Mouse (Mus musculus) spleen, postnatal 4 days (tissue): ENCODE results near the gene Sorl1.

Experiments used
- DNase-seq, 2 experiments: peaks; one replicate each; pipeline ENCODE4 v3.0.0; 2022; ENCODE audit warnings: low spot score in 2 of 2

Sorl1 gene

GRCm38 (mm10) chr9:42054339-42055272 is 69.5 kb downstream of the Sorl1 start:
- DNase-seq, result no peak

DNA sequence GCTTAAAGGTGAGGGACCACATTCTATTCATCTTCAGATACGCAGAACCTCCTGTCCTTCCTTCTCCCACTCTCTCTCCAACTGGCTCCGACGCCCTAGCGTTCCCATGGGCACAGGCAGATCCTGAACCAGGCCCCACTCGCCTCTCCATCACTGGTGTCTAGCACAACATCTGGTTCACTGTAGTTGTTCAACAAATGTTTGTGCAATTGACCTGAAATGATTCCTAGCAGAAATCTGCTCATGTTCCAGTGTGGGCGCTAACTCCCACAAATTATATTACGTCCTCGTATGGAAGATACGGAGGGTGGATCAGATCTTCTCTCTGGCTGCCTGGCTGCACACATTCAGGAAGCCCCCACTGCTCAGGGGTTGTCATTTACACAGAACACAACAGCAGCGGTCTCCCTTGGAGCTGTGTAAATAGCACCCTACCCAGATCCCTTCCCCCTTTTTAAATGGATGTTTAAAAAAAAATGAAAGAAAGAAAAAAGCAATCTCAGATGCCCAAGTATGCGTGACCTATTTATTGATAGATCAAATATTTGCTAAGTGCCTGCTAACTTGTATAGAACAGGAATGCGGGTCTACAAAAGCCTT is 70.4 kb downstream of the Sorl1 start:
- no peak for DNase-seq

- DNase-seq, result no peak
These were observed 71.3 kb downstream of the Sorl1 start for GRCm38 (mm10) chr9:42052713-42053356.

DNA sequence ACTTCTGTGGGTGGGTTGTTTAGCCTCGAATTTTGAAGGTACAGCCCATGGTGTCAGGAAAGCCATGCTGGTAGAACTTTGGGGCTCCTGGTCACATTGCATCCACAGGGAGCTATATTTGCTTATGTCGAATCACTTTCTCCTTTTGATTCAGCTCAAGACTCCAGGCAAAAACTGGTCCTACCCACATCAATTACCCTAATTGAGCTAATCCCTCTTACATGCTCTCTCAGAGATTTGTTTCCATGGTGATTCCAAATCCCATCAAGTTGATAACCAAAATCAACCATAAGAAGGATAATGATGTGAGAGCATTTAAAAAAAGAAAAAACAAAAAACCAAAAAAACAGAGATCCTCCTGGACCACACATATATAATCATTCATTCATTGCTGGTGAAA is 75.6 kb downstream of the Sorl1 start:
- DNase-seq, result no peak

GRCm38 (mm10) chr9:42047786-42048185 is 76.3 kb downstream of the Sorl1 start:
- DNase-seq, result no peak

DNA sequence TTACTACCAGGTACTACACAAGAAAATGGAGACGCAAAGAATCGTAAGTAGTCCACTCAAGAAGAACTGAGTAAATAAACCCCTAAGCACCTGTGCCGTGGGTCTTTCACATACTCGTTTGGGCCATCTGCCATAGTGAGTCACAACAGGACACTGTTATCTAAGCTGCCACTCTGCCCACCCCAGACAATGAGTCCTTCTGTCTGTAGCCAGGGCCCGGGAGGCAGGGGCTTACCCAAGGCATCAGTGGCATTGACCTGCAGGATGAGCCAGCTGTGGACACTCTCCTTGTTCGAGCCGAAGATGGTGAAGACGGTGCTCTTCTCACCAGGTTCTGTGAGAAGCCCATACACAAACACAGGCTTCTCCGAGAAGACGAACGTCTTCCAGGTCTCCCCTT is 77.8 kb downstream of the Sorl1 start:
- peak in 1 of 2 experiments; percentile 50 for DNase-seq

DNA sequence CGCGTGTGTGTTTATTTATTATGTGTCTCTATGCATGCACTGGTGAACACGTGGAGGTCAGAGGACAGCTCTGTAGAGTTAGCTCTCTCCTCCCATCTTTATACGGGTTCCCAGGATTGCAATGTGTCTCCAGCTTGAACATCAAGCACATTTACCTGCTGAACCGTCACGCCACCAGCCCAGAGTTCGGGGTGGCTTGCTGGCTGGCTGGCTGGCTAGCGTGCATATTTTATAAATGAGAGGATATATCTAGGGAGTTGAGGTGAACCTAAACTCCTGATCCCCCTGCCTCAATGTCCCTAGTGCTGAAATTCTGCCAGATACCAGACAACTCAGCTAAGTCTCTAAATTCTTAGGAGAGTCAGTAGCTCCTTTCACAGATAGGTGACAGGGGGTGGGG is 79.4 kb downstream of the Sorl1 start:
- DNase-seq, result no peak

DNA sequence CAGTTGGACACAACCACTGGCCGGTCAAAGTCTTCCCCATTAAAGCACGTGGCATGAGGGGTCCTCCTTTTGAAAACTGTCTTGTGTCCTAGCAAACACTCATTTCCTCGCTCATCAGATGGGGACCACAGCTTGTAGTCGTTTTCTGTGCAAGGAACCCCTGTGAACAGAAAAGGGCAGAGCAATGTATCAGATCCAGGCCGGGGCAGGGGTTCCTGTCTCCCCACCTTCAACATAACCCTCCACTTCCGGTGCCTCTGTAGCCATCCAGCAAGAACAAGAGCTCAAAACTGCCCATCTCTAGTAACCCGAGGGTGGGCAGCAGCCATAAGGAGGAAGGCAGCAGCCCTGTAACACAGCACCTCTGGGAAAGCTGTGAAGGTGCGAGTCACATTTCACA is 80.2 kb downstream of the Sorl1 start:
- DNase-seq, result peak in 1 of 2 experiments; percentile 56

DNA sequence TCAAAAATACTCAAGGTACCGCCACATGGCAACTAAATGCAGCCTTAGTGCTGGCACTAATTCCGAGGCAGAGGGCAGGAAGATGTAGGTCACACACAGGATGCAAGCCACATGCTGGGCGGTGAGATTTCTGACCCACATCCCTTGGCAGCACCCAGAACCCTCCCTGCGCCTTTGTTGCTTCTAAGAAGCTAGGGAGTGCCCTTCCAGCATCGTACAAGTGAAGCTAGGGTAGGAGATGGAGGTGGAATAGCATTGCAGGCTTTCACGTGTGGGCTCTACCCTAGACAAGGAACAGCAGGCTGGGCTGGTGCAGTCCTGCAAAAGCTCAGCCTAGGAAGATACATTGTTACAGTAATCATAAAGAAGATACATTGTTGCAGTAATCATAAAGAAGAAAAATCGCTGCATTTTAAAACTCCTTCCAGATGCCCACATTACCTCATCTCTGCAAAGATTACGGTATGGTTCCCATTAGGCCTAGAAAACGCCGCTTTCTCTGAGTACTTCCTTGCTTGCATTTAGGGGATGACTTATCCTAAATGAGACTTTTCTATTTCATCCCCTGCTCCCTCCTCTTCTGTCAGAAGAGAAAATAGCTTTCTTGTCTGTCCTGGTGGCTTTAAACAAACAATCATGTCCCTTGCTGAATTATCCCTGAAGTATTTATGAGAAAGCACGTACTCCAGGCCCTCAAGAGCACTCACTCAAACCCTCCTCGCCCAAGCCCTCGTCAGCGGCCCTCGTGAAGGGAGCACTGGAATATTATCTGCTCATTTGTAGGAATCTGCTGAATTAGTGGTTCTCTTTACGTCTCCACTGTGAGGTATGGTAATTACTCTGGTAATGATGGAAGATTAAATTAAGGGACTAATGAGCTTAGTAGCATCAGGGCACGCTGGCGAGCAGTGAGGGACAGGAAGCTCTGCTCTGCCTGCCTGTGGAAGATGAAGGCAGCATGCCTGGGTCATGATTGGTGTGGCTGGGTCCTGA is 84.8 kb downstream of the Sorl1 start:
- DNase-seq, result peak in 1 of 2 experiments; percentile 50

- DNase-seq, result peak in 1 of 2 experiments; percentile 57
These were observed 87.2 kb downstream of the Sorl1 start for GRCm38 (mm10) chr9:42036885-42037284.

GRCm38 (mm10) chr9:42035995-42036394 is 88.1 kb downstream of the Sorl1 start:
- DNase-seq, result peak in 1 of 2 experiments; percentile 60

GRCm38 (mm10) chr9:42035213-42035765 is 88.8 kb downstream of the Sorl1 start:
- DNase-seq, result no peak

GRCm38 (mm10) chr9:42034116-42034520 is 90.0 kb downstream of the Sorl1 start:
- peak in 1 of 2 experiments; percentile 52 for DNase-seq

- DNase-seq, result peak in 1 of 2 experiments; percentile 57
These were observed 90.6 kb downstream of the Sorl1 start for GRCm38 (mm10) chr9:42033291-42034115.

DNA sequence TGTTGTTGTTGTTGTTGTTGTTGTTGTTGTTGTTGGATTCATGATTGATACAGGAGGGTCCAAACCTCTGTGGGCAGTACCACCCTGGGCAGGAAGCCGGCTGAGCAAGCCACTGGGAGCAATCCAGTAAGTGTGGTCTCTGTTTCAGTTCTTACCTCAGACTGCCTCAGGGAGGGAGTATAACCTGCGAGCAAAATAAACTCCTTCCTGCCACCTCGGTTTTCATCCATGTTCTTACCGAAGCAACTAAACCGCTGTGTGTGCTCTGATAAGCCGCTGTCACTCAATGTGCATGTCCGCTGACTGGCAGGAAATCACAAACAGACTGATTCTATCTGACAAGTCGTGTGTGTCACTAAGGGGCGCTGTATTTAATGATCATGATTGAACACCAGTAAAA is 91.7 kb downstream of the Sorl1 start:
- peak in 1 of 2 experiments; percentile 52 for DNase-seq

DNA sequence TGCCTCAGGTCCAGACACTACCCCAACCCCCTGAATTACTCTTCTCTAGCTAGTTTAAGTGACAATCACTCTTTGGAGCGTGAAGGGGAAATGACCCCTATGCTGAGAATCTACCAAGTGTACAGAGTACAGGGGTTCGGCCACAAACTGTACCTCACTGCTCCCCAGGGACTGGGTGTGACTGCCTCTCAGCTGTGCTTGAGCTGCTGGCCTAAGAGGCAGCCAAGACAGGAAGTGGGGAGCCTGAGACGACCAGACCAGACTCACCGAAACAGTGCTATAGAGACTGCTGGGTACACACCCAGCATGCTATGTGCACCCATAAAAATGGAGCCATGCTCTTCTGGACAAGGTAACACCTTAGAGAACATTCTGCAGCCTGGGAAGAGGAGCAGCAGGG is 95.3 kb downstream of the Sorl1 start:
- peak; percentile 80 to 85 for DNase-seq

DNA sequence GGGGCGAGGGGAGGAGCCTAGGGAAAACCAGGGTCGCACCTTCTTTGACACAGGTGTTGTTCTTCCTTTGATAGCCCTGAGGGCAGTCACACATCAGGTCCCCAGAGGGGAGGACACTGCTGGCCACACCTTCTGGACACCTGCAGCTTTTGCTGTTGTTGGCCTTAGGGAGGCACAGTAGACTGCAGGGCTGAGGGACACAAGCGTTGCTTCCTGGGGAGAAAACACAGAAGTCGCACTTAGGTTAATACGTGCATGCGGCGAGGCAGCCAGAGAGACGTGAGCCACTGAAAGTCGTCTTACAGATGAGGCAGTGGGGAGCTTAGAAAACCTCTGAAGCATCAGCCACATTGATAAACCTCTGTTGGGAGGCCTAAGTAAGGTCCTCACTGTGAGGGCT is 99.8 kb downstream of the Sorl1 start:
- no peak for DNase-seq

DNA sequence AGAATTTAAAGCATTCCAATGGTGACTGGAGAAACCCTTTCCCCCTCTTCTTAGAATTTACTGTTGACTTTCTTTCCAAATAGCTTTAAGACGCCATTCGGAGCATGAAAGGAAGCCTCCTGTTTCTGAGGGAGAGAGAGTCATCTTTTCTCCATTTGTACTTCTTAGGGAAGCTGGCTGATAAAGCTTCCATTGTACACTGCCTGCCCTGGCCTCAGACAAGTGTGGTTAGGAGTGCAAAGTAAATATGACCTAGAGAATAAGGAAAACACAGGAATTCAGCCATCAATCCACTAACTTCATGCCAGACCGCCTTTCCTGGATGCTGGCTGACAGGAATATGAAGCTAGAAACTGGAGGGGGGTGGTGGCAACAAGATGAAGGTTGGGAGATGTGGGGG is 100.7 kb downstream of the Sorl1 start:
- DNase-seq, result no peak

GRCm38 (mm10) chr9:42022318-42022717 is 101.8 kb downstream of the Sorl1 start:
- DNase-seq, result no peak
